Mouse (Mus musculus) limb, embryonic 14.5 days (tissue): ENCODE results near the gene Mrpl45. TPM values are rescaled to one million over a fixed set of nuclear protein-coding genes. Genes with fewer than 3 reads are reported as not detected.
A peak's percentile ranks its signal among the peaks of the same experiment; 100 is the strongest.

Experiments
- ATAC-seq: fragments of 200-750 bp; cut with Nextera tagmentation; 2 replicates; pipeline ENCODE4 v1.8.0; 2017; ENCODE audit warnings: low read depth, moderate number of reproducible peaks, moderate TSS enrichment; ENCODE audit not compliant: low FRiP score
- DNase-seq: peaks from one replicate; pipeline ENCODE4 v3.0.0-alpha.2; 2015; ENCODE audit warnings: low spot score
- H3K27ac ChIP-seq: fragments of 300-500 bp; sonication (generic); replicated peaks from 2 replicates; pipeline ENCODE4 v1.5.1; 2014; ENCODE audit warnings: low read depth, mild to moderate bottlenecking, low read length, moderate library complexity, mixed read lengths
- H3K27me3 ChIP-seq: fragments of 300-500 bp; sonication (generic); 2 replicates; pipeline ENCODE4 v1.6.1; 2014; ENCODE audit warnings: low read length, mixed read lengths; ENCODE audit not compliant: control insufficient read depth, insufficient read depth
- H3K36me3 ChIP-seq: fragments of 300-500 bp; sonication (generic); 2 replicates; pipeline ENCODE4 v1.6.1; 2014; ENCODE audit warnings: mild to moderate bottlenecking, low read length, moderate library complexity, mixed read lengths; ENCODE audit not compliant: control insufficient read depth, insufficient read depth
- H3K4me1 ChIP-seq: fragments of 300-500 bp; sonication (generic); 2 replicates; pipeline ENCODE4 v1.6.1; 2014; ENCODE audit warnings: antibody characterized with exemption, low read length, mixed read lengths; ENCODE audit not compliant: control insufficient read depth, insufficient read depth
- H3K4me2 ChIP-seq: fragments of 300-500 bp; sonication (generic); replicated peaks from 2 replicates; pipeline ENCODE4 v1.6.1; 2014; ENCODE audit warnings: low read depth, mild to moderate bottlenecking, low read length, moderate library complexity; ENCODE audit not compliant: severe bottlenecking
- H3K4me3 ChIP-seq: fragments of 300-500 bp; sonication (generic); replicated peaks from 2 replicates; pipeline ENCODE4 v1.5.1; 2014; ENCODE audit warnings: low read length
- H3K9ac ChIP-seq: fragments of 300-500 bp; sonication (generic); 2 replicates; pipeline ENCODE4 v1.6.1; 2014; ENCODE audit warnings: mild to moderate bottlenecking, low read depth, low read length, moderate library complexity; ENCODE audit not compliant: severe bottlenecking
- H3K9me3 ChIP-seq: fragments of 300-500 bp; sonication (generic); 2 replicates; pipeline ENCODE4 v1.6.1; 2016; ENCODE audit warnings: low read length; ENCODE audit not compliant: control insufficient read depth
- POLR2A ChIP-seq: fragments of 200-500 bp; IDR thresholded peaks from 2 replicates; pipeline ENCODE4 v1.8.0; 2012; ENCODE audit warnings: inconsistent platforms, mild to moderate bottlenecking, moderate library complexity, borderline replicate concordance; ENCODE audit not compliant: insufficient read depth, insufficient read length; ENCODE audit errors: extremely low read depth
- WGBS: fragments of 180-500 bp; shearing (Covaris S2); extraction: QIAGEN DNeasy Blood & Tissue Kit; methylation state at CpG from one replicate; pipeline ENCODE4 v1.1.7; 2014; 5-methylcytosine and 5-hydroxymethylcytosine counted together
- polyA plus RNA-seq, 2 experiments: library from polyadenylated mRNA; depleted of rRNA in 1 of 2; stranded (reverse) in 1 of 2; unstranded in 1 of 2; fragments of >200 nt; fragmentation: Nextera tagmentation in 1 of 2; extraction: Ambion mirVana in 1 of 2; gene quantifications; 2 replicates each; pipeline versions ENCODE4 v1.2.1 to v1.2.3; 2012 to 2014

Gene Mrpl45
- polyA plus RNA-seq, 2 experiments: 22.7 to 42.8 TPM

- H3K27ac ChIP-seq: no peak overlapping the region
- H3K9me3 ChIP-seq: no peaks in the 10 kb centered on the region
- H3K27me3 ChIP-seq: no peaks in the 10 kb centered on the region
- TF ChIP-seq POLR2A: no peak
- no peak overlapping the region for H3K4me3 ChIP-seq
- no peak for ATAC-seq
- H3K9ac ChIP-seq: no peak overlapping the region
- H3K4me2 ChIP-seq: no peak overlapping the region
- WGBS: 83% methylated on average over 9 of the region's 9 CpGs
- DNase-seq: no peak
- peaks cover 14% of the 10 kb centered on the region for H3K4me1 ChIP-seq
- H3K36me3 ChIP-seq: peaks cover 11% of the 10 kb centered on the region
These were observed 18.9 kb downstream of the Mrpl45 start for GRCm38 (mm10) chr11:97334400-97334799.

GRCm38 (mm10) chr11:97336238-97336637 is 20.7 kb downstream of the Mrpl45 start:
- H3K9ac ChIP-seq: peak overlapping the region; percentile 7; the same call in 1 of the 2 replicates
- H3K4me2 ChIP-seq: no peak overlapping the region
- no peak overlapping the region for H3K4me3 ChIP-seq
- H3K36me3 ChIP-seq: no peaks in the 10 kb centered on the region
- no peak overlapping the region for H3K27ac ChIP-seq
- H3K27me3 ChIP-seq: no peaks in the 10 kb centered on the region
- ATAC-seq (no peak), DNase-seq (no peak)
- 41% methylated on average over 6 of the region's 6 CpGs for WGBS
- TF ChIP-seq POLR2A: no peak
- H3K4me1 ChIP-seq: peaks cover 14% of the 10 kb centered on the region
- no peaks in the 10 kb centered on the region for H3K9me3 ChIP-seq

GRCm38 (mm10) chr11:97336751-97337345 is 21.3 kb downstream of the Mrpl45 start:
- TF ChIP-seq POLR2A: no peak
- no peak overlapping the region for H3K4me3 ChIP-seq
- H3K9ac ChIP-seq: no peak overlapping the region
- ATAC-seq (no peak), DNase-seq (no peak)
- H3K27me3 ChIP-seq: no peaks in the 10 kb centered on the region
- no peaks in the 10 kb centered on the region for H3K9me3 ChIP-seq
- H3K36me3 ChIP-seq: no peaks in the 10 kb centered on the region
- H3K27ac ChIP-seq: no peak overlapping the region
- peaks cover 14% of the 10 kb centered on the region for H3K4me1 ChIP-seq
- no peak overlapping the region for H3K4me2 ChIP-seq
- WGBS: 62% methylated on average over 14 of the region's 14 CpGs

GRCm38 (mm10) chr11:97337363-97337762 is 21.8 kb downstream of the Mrpl45 start:
- no peak for TF ChIP-seq POLR2A
- Histone ChIP-seq H3K9me3 (no peaks in the 10 kb centered on the region), H3K4me3 (no peak overlapping the region), H3K27ac (no peak overlapping the region), H3K9ac (no peak overlapping the region), H3K4me2 (no peak overlapping the region), H3K36me3 (no peaks in the 10 kb centered on the region), H3K27me3 (no peaks in the 10 kb centered on the region), H3K4me1 (peaks cover 14% of the 10 kb centered on the region)
- no peak for ATAC-seq
- no peak for DNase-seq
- WGBS: 86% methylated on average over 12 of the region's 12 CpGs

- ATAC-seq (peak; percentile 72; the same call in 1 of the 2 replicates), DNase-seq (peak; percentile 56)
- H3K4me3 ChIP-seq: 0 out of 2 replicates have a peak overlapping the region, but pooled peaks have one; percentile 1
- peak overlapping the region; percentile 38 for H3K4me2 ChIP-seq
- H3K36me3 ChIP-seq: no peaks in the 10 kb centered on the region
- H3K27me3 ChIP-seq: no peaks in the 10 kb centered on the region
- peak overlapping the region; percentile 34; the same call in 1 of the 2 replicates for H3K9ac ChIP-seq
- H3K27ac ChIP-seq: peak overlapping the region; percentile 74
- peaks cover 14% of the 10 kb centered on the region for H3K4me1 ChIP-seq
- no peaks in the 10 kb centered on the region for H3K9me3 ChIP-seq
- TF ChIP-seq POLR2A: no peak
- WGBS: 43% methylated on average over 21 of the region's 21 CpGs
These were observed 22.9 kb downstream of the Mrpl45 start for GRCm38 (mm10) chr11:97338302-97338976.
